Mouse (Mus musculus): Measurements from ENCODE around the gene Ckm. TPM values are rescaled to one million over a fixed set of nuclear protein-coding genes. Genes with fewer than 3 reads are reported as not detected.
A peak's percentile ranks its signal among the peaks of the same experiment; 100 is the strongest.

Gene Ckm
- polyA plus RNA-seq, 1 experiment from 2014 or later = 5.3 TPM

DNA sequence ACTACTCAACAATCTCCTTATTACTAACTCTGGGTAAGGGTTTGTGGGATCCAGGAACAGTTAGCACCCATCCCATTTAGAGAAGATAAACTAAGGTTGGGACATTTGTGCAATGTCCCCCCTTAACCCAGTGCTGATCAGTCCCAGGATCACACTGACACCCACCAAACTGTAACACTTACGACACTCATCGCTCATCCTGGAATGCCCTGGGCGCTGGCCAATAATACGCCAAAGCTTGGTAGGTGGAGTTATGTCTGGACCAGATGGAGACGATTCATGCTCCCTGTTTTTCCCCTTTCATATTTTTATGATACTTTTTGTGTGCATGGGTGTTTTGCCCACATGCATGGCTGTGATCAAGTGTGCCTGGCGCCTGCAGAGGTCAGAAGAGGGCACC is 25.8 kb downstream of the Ckm start:
- Histone ChIP-seq H3K27me3 (ENCODE audit: insufficient read depth, low read length) (no peaks in the 10 kb centered on the region), H3K9ac (replicated peaks) (no peak overlapping the region), H3K4me1 (ENCODE audit: insufficient read depth) (no peaks in the 10 kb centered on the region), H3K4me3 (ENCODE audit: low read depth, low read length) (no peak overlapping the region), H3K9me3 (ENCODE audit: low read length) (no peaks in the 10 kb centered on the region), H3K4me2 (ENCODE audit: low read depth, low read length) (no peak overlapping the region), H3K36me3 (replicated peaks; ENCODE audit: insufficient read depth, low read length) (peaks cover 74% of the 10 kb centered on the region), H3K27ac (ENCODE audit: low read depth) (no peak overlapping the region)
- ATAC-seq (no peak), DNase-seq (no peak)
- TF ChIP-seq EP300 (IDR thresholded peaks at IDR 0.05; ENCODE audit: low read depth) (no peak), CTCF (IDR thresholded peaks at IDR 0.05; ENCODE audit: low read depth) (no peak)
- WGBS (ENCODE audit: insufficient replicate concordance) = 83% methylated on average over 6 of the region's 6 CpGs

DNA sequence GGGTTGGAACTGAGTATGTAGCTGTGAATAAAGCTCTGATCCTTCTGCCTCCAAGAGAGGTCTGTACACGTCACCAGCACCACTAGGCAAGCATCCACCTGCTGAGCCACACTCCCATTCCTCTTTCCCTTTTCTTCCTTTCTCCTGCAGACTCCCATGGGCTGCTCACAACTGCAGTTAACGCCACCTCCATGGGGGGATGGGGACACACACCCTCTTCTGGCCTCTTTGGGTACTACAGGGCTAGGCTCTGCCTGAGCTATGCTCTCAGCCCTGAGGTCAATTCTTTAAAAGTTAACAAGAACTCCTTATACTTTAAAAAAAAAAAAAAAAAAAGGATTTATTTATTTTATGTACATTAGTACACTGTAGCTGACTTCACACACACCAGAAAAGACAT is 27.9 kb downstream of the Ckm start:
- ATAC-seq (no peak), DNase-seq (no peak)
- no peaks in the 10 kb centered on the region for H3K4me1 ChIP-seq (ENCODE audit: insufficient read depth)
- no peak overlapping the region for H3K4me3 ChIP-seq (ENCODE audit: low read depth, low read length)
- no peak overlapping the region for H3K4me2 ChIP-seq (ENCODE audit: low read depth, low read length)
- 84% methylated on average over 2 of the region's 2 CpGs for WGBS (ENCODE audit: insufficient replicate concordance)
- H3K27me3 ChIP-seq (ENCODE audit: insufficient read depth, low read length) = no peaks in the 10 kb centered on the region
- TF ChIP-seq CTCF (IDR thresholded peaks at IDR 0.05; ENCODE audit: low read depth) (peak; percentile 46), EP300 (IDR thresholded peaks at IDR 0.05; ENCODE audit: low read depth) (no peak)
- H3K9ac ChIP-seq (replicated peaks) = no peak overlapping the region
- H3K9me3 ChIP-seq (ENCODE audit: low read length) = no peaks in the 10 kb centered on the region
- no peak overlapping the region for H3K27ac ChIP-seq (ENCODE audit: low read depth)
- H3K36me3 ChIP-seq (replicated peaks; ENCODE audit: insufficient read depth, low read length) = peaks cover 78% of the 10 kb centered on the region

DNA sequence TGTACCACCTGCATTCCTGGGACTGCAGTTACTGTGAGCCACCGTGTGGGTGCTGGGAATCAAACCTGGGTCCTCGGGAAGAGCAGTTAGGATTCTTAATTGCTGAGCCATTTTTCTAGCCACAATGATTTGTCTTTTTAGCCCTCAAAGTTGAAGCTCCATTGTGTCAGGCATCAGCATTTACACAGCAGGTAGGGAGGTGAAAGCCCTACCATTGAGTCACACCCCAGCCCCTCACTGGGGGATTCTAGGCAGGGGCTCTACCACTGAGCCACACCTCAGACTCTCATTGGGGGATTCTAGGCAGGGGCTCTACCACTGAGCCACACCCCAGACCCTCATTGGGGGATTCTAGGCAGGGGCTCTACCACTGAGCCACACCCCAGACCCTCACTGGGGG is 31.7 kb downstream of the Ckm start:
- H3K9me3 ChIP-seq (ENCODE audit: low read length) = no peaks in the 10 kb centered on the region
- H3K36me3 ChIP-seq (replicated peaks; ENCODE audit: insufficient read depth, low read length) = peaks cover 52% of the 10 kb centered on the region
- no peaks in the 10 kb centered on the region for H3K27me3 ChIP-seq (ENCODE audit: insufficient read depth, low read length)
- H3K4me2 ChIP-seq (ENCODE audit: low read depth, low read length) = no peak overlapping the region
- H3K9ac ChIP-seq (replicated peaks) = no peak overlapping the region
- no peaks in the 10 kb centered on the region for H3K4me1 ChIP-seq (ENCODE audit: insufficient read depth)
- no peak for TF ChIP-seq EP300 (IDR thresholded peaks at IDR 0.05; ENCODE audit: low read depth)
- TF ChIP-seq CTCF (IDR thresholded peaks at IDR 0.05; ENCODE audit: low read depth) = no peak
- no peak for DNase-seq
- WGBS (ENCODE audit: insufficient replicate concordance) = 85% methylated on average over 2 of the region's 2 CpGs
- H3K27ac ChIP-seq (ENCODE audit: low read depth) = no peak overlapping the region
- no peak overlapping the region for H3K4me3 ChIP-seq (ENCODE audit: low read depth, low read length)
- no peak for ATAC-seq

DNA sequence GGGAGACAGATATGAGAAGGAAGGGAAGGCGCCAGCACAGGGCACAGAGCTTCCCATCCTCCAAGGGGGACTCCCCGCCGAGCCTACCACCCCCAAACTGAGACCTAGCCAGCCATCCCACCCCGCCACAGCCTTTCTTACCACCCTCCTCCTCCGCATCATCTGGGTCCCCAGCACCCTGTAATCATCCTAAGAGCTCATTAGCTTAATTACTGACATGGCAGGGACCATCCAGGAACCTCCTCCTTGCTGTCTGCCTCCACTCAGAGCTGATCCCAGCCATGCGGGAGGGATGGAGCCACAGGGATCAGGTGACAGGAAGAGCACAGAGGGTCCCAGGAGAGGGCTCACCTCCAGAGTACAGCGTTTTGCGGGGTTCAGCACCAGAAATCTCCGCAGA is 32.5 kb downstream of the Ckm start:
- H3K4me1 ChIP-seq (ENCODE audit: insufficient read depth) = no peaks in the 10 kb centered on the region
- H3K36me3 ChIP-seq (replicated peaks; ENCODE audit: insufficient read depth, low read length) = peaks cover 52% of the 10 kb centered on the region
- no peaks in the 10 kb centered on the region for H3K9me3 ChIP-seq (ENCODE audit: low read length)
- H3K9ac ChIP-seq (replicated peaks) = no peak overlapping the region
- TF ChIP-seq EP300 (IDR thresholded peaks at IDR 0.05; ENCODE audit: low read depth) (no peak), CTCF (IDR thresholded peaks at IDR 0.05; ENCODE audit: low read depth) (no peak)
- no peak overlapping the region for H3K4me2 ChIP-seq (ENCODE audit: low read depth, low read length)
- no peak overlapping the region for H3K27ac ChIP-seq (ENCODE audit: low read depth)
- DNase-seq (no peak), ATAC-seq (no peak)
- WGBS (ENCODE audit: insufficient replicate concordance) = 84% methylated on average over 9 of the region's 9 CpGs
- no peaks in the 10 kb centered on the region for H3K27me3 ChIP-seq (ENCODE audit: insufficient read depth, low read length)
- H3K4me3 ChIP-seq (ENCODE audit: low read depth, low read length) = no peak overlapping the region

DNA sequence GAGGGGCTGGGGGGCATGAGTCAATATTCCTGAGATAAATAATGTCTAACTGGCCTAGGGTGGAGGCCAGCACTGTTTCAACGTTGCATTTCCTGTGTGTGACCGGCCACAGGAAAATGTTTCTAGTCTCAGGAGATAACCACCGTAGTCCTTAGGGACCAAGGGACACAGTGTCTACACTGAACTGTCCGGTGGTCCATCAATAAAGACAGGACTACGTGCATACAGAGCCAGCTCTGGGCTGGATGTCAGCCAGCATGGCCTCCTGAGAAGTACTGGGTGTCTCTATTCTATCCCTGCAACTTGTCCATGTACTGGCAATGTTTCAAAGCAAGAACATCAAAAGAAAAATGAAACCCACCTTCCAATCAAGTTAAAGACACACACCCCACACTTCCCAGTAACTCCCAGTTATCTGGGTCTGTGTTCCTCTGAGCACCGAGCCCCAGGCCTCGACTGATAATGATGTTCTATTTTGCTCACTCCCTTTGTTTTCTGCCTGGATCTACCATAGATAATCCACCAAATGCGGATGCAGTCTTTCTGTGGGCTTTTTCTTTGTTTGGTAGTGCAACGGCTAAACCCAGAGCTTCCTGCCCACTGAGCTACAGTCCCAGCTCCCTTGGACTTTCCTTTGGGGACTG is 37.0 kb downstream of the Ckm start:
- DNase-seq = no peak
- peak; percentile 40; the same call in 1 of the 2 replicates for ATAC-seq
- TF ChIP-seq CTCF (IDR thresholded peaks at IDR 0.05; ENCODE audit: low read depth) (no peak), EP300 (IDR thresholded peaks at IDR 0.05; ENCODE audit: low read depth) (no peak)

DNA sequence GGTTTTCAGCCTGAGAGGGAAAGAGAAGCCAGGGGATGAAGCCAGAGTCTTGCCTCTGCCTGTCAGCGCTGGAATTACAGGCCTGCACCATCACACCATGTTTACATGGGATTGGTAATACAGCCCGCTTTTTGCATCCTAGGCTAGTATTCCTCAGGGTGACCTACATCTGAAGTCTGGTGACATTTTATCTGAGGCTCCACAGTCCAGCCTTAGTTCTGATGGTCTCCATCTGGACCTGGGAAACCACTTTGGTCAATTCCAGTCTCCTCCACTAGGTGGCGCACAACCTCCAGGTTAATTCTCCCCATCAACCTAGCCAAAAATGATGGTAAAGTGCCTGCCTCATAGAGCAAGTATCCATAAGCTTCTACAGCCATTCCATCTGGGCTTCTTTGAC is 38.8 kb downstream of the Ckm start:
- DNase-seq = peak; percentile 84
- H3K4me3 ChIP-seq (ENCODE audit: low read depth, low read length) = no peak overlapping the region

More for the DNA sequence above, 37.0 kb downstream of the Ckm start:
- Histone ChIP-seq H3K27ac (ENCODE audit: low read depth) (0 out of 2 replicates have a peak overlapping the region, but pooled peaks have one; percentile 16), H3K9me3 (ENCODE audit: low read length) (no peaks in the 10 kb centered on the region), H3K4me3 (ENCODE audit: low read depth, low read length) (no peak overlapping the region), H3K4me2 (ENCODE audit: low read depth, low read length) (no peak overlapping the region), H3K27me3 (ENCODE audit: insufficient read depth, low read length) (no peaks in the 10 kb centered on the region), H3K9ac (replicated peaks) (no peak overlapping the region), H3K36me3 (replicated peaks; ENCODE audit: insufficient read depth, low read length) (peaks cover 32% of the 10 kb centered on the region), H3K4me1 (ENCODE audit: insufficient read depth) (no peaks in the 10 kb centered on the region)
- 57% methylated on average over 9 of the region's 9 CpGs for WGBS (ENCODE audit: insufficient replicate concordance)

More for the DNA sequence above, 38.8 kb downstream of the Ckm start:
- TF ChIP-seq CTCF (IDR thresholded peaks at IDR 0.05; ENCODE audit: low read depth) (peak; percentile 93), EP300 (IDR thresholded peaks at IDR 0.05; ENCODE audit: low read depth) (no peak)
- peak; percentile 41; the same call in 1 of the 2 replicates for ATAC-seq
- no peak overlapping the region for H3K27ac ChIP-seq (ENCODE audit: low read depth)
- no peak overlapping the region for H3K9ac ChIP-seq (replicated peaks)
- H3K36me3 ChIP-seq (replicated peaks; ENCODE audit: insufficient read depth, low read length) = peaks cover 35% of the 10 kb centered on the region
- no peaks in the 10 kb centered on the region for H3K4me1 ChIP-seq (ENCODE audit: insufficient read depth)
- WGBS (ENCODE audit: insufficient replicate concordance) = 40% methylated on average over 3 of the region's 3 CpGs
- no peaks in the 10 kb centered on the region for H3K27me3 ChIP-seq (ENCODE audit: insufficient read depth, low read length)
- no peak overlapping the region for H3K4me2 ChIP-seq (ENCODE audit: low read depth, low read length)
- H3K9me3 ChIP-seq (ENCODE audit: low read length) = no peaks in the 10 kb centered on the region

All from liver, postnatal 0 days (tissue).